Mouse (Mus musculus): ENCODE measurements around the gene Cnp.

GRCm38 (mm10) chr11:100550101-100550500 lies 24.6 kb upstream of the Cnp start:
- TF ChIP-seq EP300 (IDR thresholded peaks at IDR 0.05) = no peak
- TF ChIP-seq CTCF (IDR thresholded peaks at IDR 0.05) = no peak
